Mouse (Mus musculus) MEL (cell line): ENCODE results near the gene Gak.

ENCODE experiments used
- CHD2 ChIP-seq: IDR thresholded peaks from 2 replicates; pipeline ENCODE4 v1.6.1; 2011; ENCODE audit warnings: low read length, improper control_type of control experiment
- CTCF ChIP-seq, 3 experiments: IDR thresholded peaks in 2 of 3; conservative IDR thresholded peaks in 1 of 3; 2 replicates each; pipeline ENCODE4 v1.5.1; 2011 to 2012; ENCODE audit warnings: low read length in 3 of 3, low read depth in 2 of 3, mild to moderate bottlenecking in 2 of 3, improper control_type of control experiment in 1 of 3, inconsistent platforms in 1 of 3, mixed read lengths in 1 of 3, moderate library complexity in 1 of 3; ENCODE audit not compliant: control insufficient read depth in 1 of 3, insufficient read depth in 1 of 3, poor library complexity in 1 of 3, severe bottlenecking in 1 of 3
- E2F4 ChIP-seq: IDR thresholded peaks from 2 replicates; pipeline ENCODE4 v1.6.1; 2011; ENCODE audit warnings: low read depth, low read length, improper control_type of control experiment, borderline replicate concordance
- EP300 ChIP-seq, 2 experiments: IDR thresholded peaks; 2 replicates each; pipeline ENCODE4 v1.6.1; 2011; ENCODE audit warnings: improper control_type of control experiment in 2 of 2, low read length in 2 of 2, low read depth in 1 of 2, mild to moderate bottlenecking in 1 of 2
- HCFC1 ChIP-seq: IDR thresholded peaks from 2 replicates; pipeline ENCODE4 v1.6.1; 2012; ENCODE audit warnings: low read depth, mild to moderate bottlenecking, inconsistent platforms, low read length, improper control_type of control experiment, moderate library complexity
- JUND ChIP-seq: IDR thresholded peaks from 2 replicates; pipeline ENCODE4 v1.6.1; 2011; ENCODE audit warnings: low read depth, mild to moderate bottlenecking, improper control_type of control experiment, low read length
- KAT2A ChIP-seq: conservative IDR thresholded peaks from 2 replicates; pipeline ENCODE4 v1.6.1; 2012; ENCODE audit warnings: low read depth, low read length, improper control_type of control experiment, inconsistent platforms
- MAFK ChIP-seq: IDR thresholded peaks from 2 replicates; pipeline ENCODE4 v1.6.1; 2011; ENCODE audit warnings: low read depth, mild to moderate bottlenecking, low read length, improper control_type of control experiment, borderline replicate concordance
- NRF1 ChIP-seq: IDR thresholded peaks from 2 replicates; pipeline ENCODE4 v1.6.1; 2014; ENCODE audit warnings: low read depth, mild to moderate bottlenecking, inconsistent platforms, low read length, improper control_type of control experiment, moderate library complexity; ENCODE audit not compliant: poor library complexity, insufficient read depth, severe bottlenecking
- POLR2A ChIP-seq, 2 experiments: IDR thresholded peaks; 2 replicates each; pipeline ENCODE4 v1.6.1; 2011 to 2012; ENCODE audit warnings: low read length in 2 of 2, mild to moderate bottlenecking in 2 of 2, control low read depth in 1 of 2, improper control_type of control experiment in 1 of 2, low read depth in 1 of 2, moderate library complexity in 1 of 2; ENCODE audit not compliant: control insufficient read depth in 1 of 2, insufficient read depth in 1 of 2, poor library complexity in 1 of 2
- POLR2AphosphoS2 ChIP-seq: IDR thresholded peaks from 2 replicates; pipeline ENCODE4 v1.6.1; 2011; ENCODE audit warnings: low read length, improper control_type of control experiment
- USF2 ChIP-seq, 2 experiments: IDR thresholded peaks; 2 replicates each; pipeline ENCODE4 v1.6.1; 2011 to 2012; ENCODE audit warnings: improper control_type of control experiment in 2 of 2, low read length in 2 of 2, borderline replicate concordance in 1 of 2, inconsistent platforms in 1 of 2, low read depth in 1 of 2, mild to moderate bottlenecking in 1 of 2; ENCODE audit not compliant: insufficient read depth in 1 of 2
- ZMIZ1 ChIP-seq: IDR thresholded peaks from 2 replicates; pipeline ENCODE4 v1.6.1; 2012; ENCODE audit warnings: low read depth, mild to moderate bottlenecking, inconsistent platforms, low read length, improper control_type of control experiment, moderate library complexity
- ZNF384 ChIP-seq: IDR thresholded peaks from 2 replicates; pipeline ENCODE4 v1.6.1; 2012; ENCODE audit warnings: low read depth, mild to moderate bottlenecking, inconsistent platforms, low read length, improper control_type of control experiment

- TF ChIP-seq POLR2A (IDR thresholded peaks at IDR 0.05; ENCODE audit: control insufficient read depth in 1 of 2, insufficient read depth in 1 of 2, low read depth in 1 of 2, low read length in 2 of 2, poor library complexity in 1 of 2), result no peak
- no peak for TF ChIP-seq CTCF (IDR thresholded peaks at IDR 0.05 in 2 of 3, conservative IDR thresholded peaks at IDR 0.05 in 1 of 3; ENCODE audit: control insufficient read depth in 1 of 3, insufficient read depth in 1 of 3, low read depth in 2 of 3, low read length in 3 of 3, poor library complexity in 1 of 3, severe bottlenecking in 1 of 3)
- no peak for TF ChIP-seq POLR2AphosphoS2
- TF ChIP-seq JUND, result no peak
- no peak for TF ChIP-seq EP300 (IDR thresholded peaks at IDR 0.05; ENCODE audit: low read depth in 1 of 2, low read length in 2 of 2)
- no peak for TF ChIP-seq ZNF384
- TF ChIP-seq NRF1, result no peak
- TF ChIP-seq MAFK, result no peak
- TF ChIP-seq HCFC1, result no peak
- TF ChIP-seq E2F4, result no peak
- TF ChIP-seq USF2 (IDR thresholded peaks at IDR 0.05; ENCODE audit: borderline replicate concordance in 1 of 2, insufficient read depth in 1 of 2, low read depth in 1 of 2, low read length in 2 of 2), result no peak
- no peak for TF ChIP-seq ZMIZ1
- no peak for TF ChIP-seq KAT2A
- TF ChIP-seq CHD2, result no peak
These were observed 19.1 kb downstream of the Gak start for GRCm38 (mm10) chr5:108610426-108610825.
